Mouse (Mus musculus) erythroblast, embryonic 14.5 days (primary cell): Measurements from ENCODE around the gene Cop1.

Source experiments
- GATA1 ChIP-seq: IDR thresholded peaks from 2 replicates; pipeline ENCODE4 v1.6.1; 2012; ENCODE audit warnings: low read length, inconsistent platforms, mixed read lengths
- TAL1 ChIP-seq: IDR thresholded peaks from 3 replicates; pipeline ENCODE4 v1.6.1; 2012; ENCODE audit warnings: low read length, inconsistent platforms, mixed read lengths

DNA sequence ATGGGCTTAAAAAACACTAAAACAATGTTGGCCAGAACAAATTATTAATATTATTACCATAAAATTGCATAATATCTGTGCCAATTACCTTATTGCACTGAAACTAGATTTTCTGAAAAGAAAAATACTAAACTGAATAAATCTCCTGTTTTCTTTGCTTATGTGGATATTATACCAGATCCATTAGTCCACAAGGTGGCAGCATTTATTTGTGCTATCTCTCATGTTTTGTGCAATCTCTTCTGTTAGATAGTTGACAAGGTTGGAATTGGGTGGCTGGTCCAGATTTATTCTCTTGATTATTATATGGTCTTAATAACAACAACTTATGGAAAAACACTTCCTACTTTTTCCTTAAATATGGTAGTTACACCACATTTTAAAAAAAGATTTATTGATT lies 58.1 kb downstream of the Cop1 start:
- no peak for TF ChIP-seq TAL1
- TF ChIP-seq GATA1 = no peak
